Comparison of ENCODE assay signal across 9 mouse cellular contexts in genomic region chr7:126277536-126278295, GRCm38 (mm10). TPM values are rescaled to one million over a fixed set of nuclear protein-coding genes. Genes with fewer than 3 reads are reported as not detected.
DNase-seq lines count a peak whose midpoint lies in the region; ATAC-seq lines count a peak whose summit lies in the region.
"Had no signal": no experiment of that assay in that cellular context is flagged by ENCODE, and none has a peak within 500 bp of the region (broad histone marks: within the 10 kb centered on the region; RNA-seq: fewer than 3 reads in every experiment).

No protein-coding gene starts in this region.

- H3K4me1 ChIP-seq in embryonic facial prominence, embryonic 10.5 days, result peaks cover 65% of the 10 kb centered on the region
- peaks cover 72% of the 10 kb centered on the region for H3K4me1 ChIP-seq in midbrain, embryonic 12.5 days
- peaks cover 41% of the 10 kb centered on the region for H3K4me1 ChIP-seq in heart, embryonic 12.5 days (replicated peaks)

- DNase-seq in cerebellum, adult 9-11 months, result peak; percentile 71
- DNase-seq in embryonic facial prominence, embryonic 10.5 days (ENCODE audit: low spot score), result no peak
- peak; percentile 67 for DNase-seq in kidney, adult 18-20 months
- DNase-seq in heart, postnatal 36 days, result no peak
- DNase-seq in left cerebral cortex, postnatal 14 days (ENCODE audit: low spot score in 2 of 2), result no peak

- WGBS in embryonic facial prominence, embryonic 10.5 days, result 69% methylated on average over 22 of the region's 22 CpGs
- 51% methylated on average over 22 of the region's 22 CpGs for WGBS in midbrain, embryonic 12.5 days
- WGBS in heart, embryonic 12.5 days, result 79% methylated on average over 22 of the region's 22 CpGs

- no peak for ATAC-seq in cerebellum, adult (ENCODE audit: insufficient number of reproducible peaks, low FRiP score, low TSS enrichment)
- no peak for ATAC-seq in midbrain, embryonic 12.5 days (ENCODE audit: low FRiP score, low read depth)
- ATAC-seq in heart, embryonic 12.5 days (ENCODE audit: insufficient number of reproducible peaks, low FRiP score), result no peak

- H3K4me3 ChIP-seq in embryonic facial prominence, embryonic 10.5 days, result peak overlapping the region; percentile 16; the same call in 1 of the 2 replicates
- peak overlapping the region; percentile 99 for H3K4me3 ChIP-seq in midbrain, embryonic 12.5 days
- H3K4me3 ChIP-seq in heart, embryonic 12.5 days, result no peak overlapping the region
- H3K4me3 ChIP-seq: stomach, embryonic 15.5 days had no signal

- peak overlapping the region; percentile 87 for H3K4me2 ChIP-seq in midbrain, embryonic 12.5 days (replicated peaks)
- H3K4me2 ChIP-seq in heart, embryonic 12.5 days, result no peak overlapping the region
- H3K4me2 ChIP-seq: stomach, embryonic 15.5 days had no signal

- no peak overlapping the region for H3K27ac ChIP-seq in embryonic facial prominence, embryonic 10.5 days (replicated peaks)
- no peak overlapping the region for H3K27ac ChIP-seq in midbrain, embryonic 12.5 days (replicated peaks)
- H3K27ac ChIP-seq in heart, embryonic 12.5 days (ENCODE audit: poor library complexity, severe bottlenecking), result no peak overlapping the region
- H3K27ac ChIP-seq: stomach, embryonic 15.5 days had no signal

- H3K9me3 ChIP-seq in embryonic facial prominence, embryonic 10.5 days, result no peaks in the 10 kb centered on the region
- no peaks in the 10 kb centered on the region for H3K9me3 ChIP-seq in midbrain, embryonic 12.5 days
- H3K9me3 ChIP-seq in heart, embryonic 12.5 days (replicated peaks), result no peaks in the 10 kb centered on the region
- H3K9me3 ChIP-seq: stomach, embryonic 15.5 days had no signal

- intact Hi-C loops in heart, postnatal 36 days (cut with DNase I), result no loop called here
- intact Hi-C loops in left cerebral cortex, postnatal 14 days (cut with DNase I), result no loop called here

- H3K36me3 ChIP-seq in embryonic facial prominence, embryonic 10.5 days (replicated peaks), result peaks cover 87% of the 10 kb centered on the region
- H3K36me3 ChIP-seq in midbrain, embryonic 12.5 days, result peaks cover 77% of the 10 kb centered on the region
- peaks cover 25% of the 10 kb centered on the region for H3K36me3 ChIP-seq in heart, embryonic 12.5 days
- H3K36me3 ChIP-seq: stomach, embryonic 15.5 days had no signal

- peak overlapping the region; percentile 100 for H3K9ac ChIP-seq in midbrain, embryonic 12.5 days (replicated peaks)
- H3K9ac ChIP-seq in heart, embryonic 12.5 days, result no peak overlapping the region
- H3K9ac ChIP-seq: stomach, embryonic 15.5 days had no signal

- H3K27me3 ChIP-seq in embryonic facial prominence, embryonic 10.5 days (replicated peaks; ENCODE audit: low read depth, poor library complexity, severe bottlenecking), result no peaks in the 10 kb centered on the region
- no peaks in the 10 kb centered on the region for H3K27me3 ChIP-seq in midbrain, embryonic 12.5 days
- H3K27me3 ChIP-seq in heart, embryonic 12.5 days (replicated peaks), result no peaks in the 10 kb centered on the region
- H3K27me3 ChIP-seq: stomach, embryonic 15.5 days had no signal

RNA-seq across cellular contexts. Expression of gene Sbk1, which starts 5.3 kb away (rescaled TPM):
- 91.0 and 102 TPM in 2 replicates for polyA plus RNA-seq in embryonic facial prominence, embryonic 10.5 days (2016; fragmentation: Nextera tagmentation; extraction: Ambion mirVana)
- 276 and 311 TPM in 2 replicates for polyA plus RNA-seq in midbrain, embryonic 12.5 days (2016; fragmentation: Nextera tagmentation; extraction: Ambion mirVana)
- 10 to 100 TPM; 76.8 to 94.9 TPM for total RNA-seq in heart, postnatal 36 days (2021)
- 10 to 100 TPM; 94.8 to 95.4 TPM for total RNA-seq in left cerebral cortex, postnatal 14 days (2021)
- polyA plus RNA-seq in heart, embryonic 12.5 days (2016; fragmentation: Nextera tagmentation; extraction: Ambion mirVana), result 24.0 and 24.5 TPM in 2 replicates

Comparison
In these comparisons a context has a peak if more than half of its experiments do, and no peak if none do; other contexts are left out.
1. DNase-seq: peak in cerebellum, adult 9-11 months (single experiment) and kidney, adult 18-20 months (single experiment); none in embryonic facial prominence, embryonic 10.5 days (single experiment), heart, postnatal 36 days (0 of 2) and left cerebral cortex, postnatal 14 days (0 of 2).